Mouse (Mus musculus): Measurements from ENCODE around the gene Rbm8a2.

Rbm8a2 gene

GRCm38 (mm10) chr1:175931391-175931790 is 47.5 kb downstream of the Rbm8a2 start:
- DNase-seq (ENCODE audit: low spot score) = no peak

Data from T-cell, adult 2 months (primary cell).